Mouse (Mus musculus): ENCODE data around the gene Wdr89.

Gene Wdr89

DNA sequence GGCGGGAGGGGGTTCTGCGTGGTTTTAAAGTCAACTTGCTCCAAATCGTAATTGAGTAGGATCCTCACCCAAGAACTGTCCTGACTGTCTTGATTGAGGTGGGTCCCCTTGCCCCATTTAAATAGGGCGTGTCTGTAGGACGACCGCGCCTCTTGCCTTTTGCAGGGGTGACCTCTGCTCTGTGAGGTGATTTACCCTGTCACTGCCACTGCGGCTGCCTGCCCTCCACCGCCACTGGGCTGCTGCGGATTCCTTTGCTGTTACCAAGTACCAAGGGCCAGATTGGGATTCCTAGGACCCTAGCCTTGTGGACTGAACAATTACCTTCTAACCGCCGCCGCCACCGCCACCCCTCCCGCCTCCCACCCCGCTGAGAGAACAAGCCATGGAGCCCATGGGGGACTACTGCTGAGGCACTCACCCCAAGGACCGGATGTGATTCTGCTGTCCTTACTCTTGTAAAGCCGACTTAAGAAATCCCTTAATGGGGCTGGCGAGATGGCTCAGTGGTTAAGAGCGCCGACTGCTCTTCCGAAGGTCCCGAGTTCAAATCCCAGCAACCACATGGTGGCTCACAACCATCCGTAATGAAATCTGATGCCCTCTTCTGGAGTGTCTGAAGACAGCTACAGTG is 53.1 kb downstream of the Wdr89 start:
- DNase-seq (ENCODE audit: low read depth, low spot score) = no peak

DNA sequence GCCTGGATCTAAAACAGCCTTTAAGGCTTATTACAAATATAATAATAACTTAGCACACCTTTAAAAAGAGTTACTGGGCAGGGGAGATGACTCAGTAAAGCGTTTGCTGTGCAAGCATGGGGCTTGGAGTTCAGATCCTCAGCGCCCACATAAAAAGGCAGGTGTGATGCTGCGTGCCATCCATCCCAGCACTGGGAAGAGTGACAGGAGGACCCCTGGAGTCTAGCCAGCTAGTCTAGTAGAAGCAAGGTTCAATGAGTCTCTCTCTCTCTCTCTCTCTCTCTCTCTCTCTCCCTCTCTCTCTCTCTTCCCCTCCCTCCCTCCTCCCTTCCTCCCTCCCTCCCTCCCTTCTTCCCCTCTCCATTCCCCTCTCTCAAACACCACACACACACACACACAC is 53.8 kb downstream of the Wdr89 start:
- no peak for DNase-seq (ENCODE audit: low read depth, low spot score)

GRCm38 (mm10) chr12:75612711-75613110 is 56.6 kb downstream of the Wdr89 start:
- no peak for DNase-seq (ENCODE audit: low read depth, low spot score)

DNA sequence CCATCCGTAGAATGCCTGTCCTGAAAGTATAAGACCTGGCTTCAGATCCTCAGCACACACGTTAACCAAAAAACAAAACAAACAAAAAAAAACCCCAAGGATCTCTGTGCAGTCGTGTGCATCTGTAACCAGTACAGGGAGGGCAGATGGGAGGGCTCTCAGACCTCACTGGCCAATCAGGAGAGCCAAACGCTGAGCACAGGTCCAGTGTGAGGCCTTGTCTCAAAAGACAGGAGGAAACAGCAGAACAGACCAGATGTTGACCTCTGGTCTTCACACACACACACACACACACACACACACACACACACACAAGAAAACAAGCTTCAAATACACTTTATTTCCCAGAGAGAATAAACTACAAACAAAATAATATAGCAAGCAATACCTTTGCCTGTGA is 69.8 kb downstream of the Wdr89 start:
- DNase-seq (ENCODE audit: low read depth, low spot score) = peak; percentile 65

GRCm38 (mm10) chr12:75598988-75599387 is 70.3 kb downstream of the Wdr89 start:
- DNase-seq (ENCODE audit: low read depth, low spot score) = no peak

DNA sequence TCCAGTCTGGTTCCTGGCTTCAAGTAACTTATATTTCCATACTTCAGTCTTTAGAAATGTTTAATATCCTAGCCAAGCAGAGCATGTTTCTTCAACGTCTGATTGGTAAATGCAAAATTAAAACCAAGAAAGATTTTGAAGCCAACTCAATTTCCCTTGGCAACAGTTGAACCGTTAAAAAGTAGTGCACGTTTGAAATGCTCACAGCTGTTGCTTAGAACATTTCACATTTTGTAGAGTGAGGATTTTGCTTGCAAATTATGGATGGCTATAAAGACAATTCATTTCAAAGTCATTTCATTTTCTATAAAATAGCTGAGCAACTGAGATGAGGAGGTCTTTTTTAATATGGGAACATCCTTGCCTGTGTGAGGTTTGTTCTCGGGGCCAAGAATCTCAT is 71.6 kb downstream of the Wdr89 start:
- DNase-seq (ENCODE audit: low read depth, low spot score) = no peak

- DNase-seq (ENCODE audit: low read depth, low spot score) = peak; percentile 97
Observed at GRCm38 (mm10) chr12:75596154-75597002, 73.0 kb downstream of the Wdr89 start, which contains the start of gene Ppp2r5e. TSS of gene Ppp2r5e (minus strand) at chr12:75596245.

DNA sequence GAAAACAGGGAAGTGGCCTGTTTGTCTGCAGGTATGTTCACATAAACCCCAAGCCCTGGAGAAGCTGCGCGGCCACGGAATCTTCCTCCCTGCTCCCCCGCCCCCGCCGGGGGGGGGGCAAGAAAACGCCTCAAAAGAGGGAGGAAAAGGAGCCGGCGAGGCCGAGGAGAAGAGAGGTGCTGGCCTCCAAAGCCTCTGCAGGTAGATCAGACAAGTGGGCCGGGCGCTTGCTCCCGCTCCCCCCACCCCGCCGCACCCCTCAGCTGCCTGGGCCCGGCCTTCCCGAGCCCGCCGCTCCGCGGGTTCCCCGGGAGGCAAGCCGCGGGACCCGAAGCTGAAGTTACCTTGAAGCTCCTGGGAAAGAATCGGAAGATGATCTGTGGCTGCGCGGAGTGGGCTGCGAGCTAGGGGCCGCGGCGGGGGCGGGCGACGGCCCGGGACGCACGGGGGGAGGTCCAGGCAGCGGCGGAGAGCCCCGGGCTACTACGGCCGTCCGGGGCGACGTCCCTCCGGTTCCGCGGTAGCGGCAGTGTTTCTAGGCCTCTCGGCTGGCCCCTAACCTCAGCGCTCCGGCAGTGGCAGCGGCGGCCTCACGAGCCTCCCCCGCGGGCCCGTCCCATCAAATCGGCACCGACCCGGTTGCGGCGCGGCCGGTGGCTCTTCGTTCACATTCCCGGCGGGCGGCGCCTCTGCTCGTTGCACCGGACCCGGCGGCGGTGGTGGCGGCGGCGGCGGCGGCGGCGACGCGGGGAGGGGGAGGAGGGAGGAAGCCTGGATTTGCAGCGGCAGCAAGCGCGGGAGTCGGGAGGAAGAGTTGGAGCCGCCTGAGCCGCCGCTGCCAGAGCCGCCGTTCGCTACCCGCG is 73.8 kb downstream of the Wdr89 start:
- peak; percentile 33 for DNase-seq (ENCODE audit: low read depth, low spot score)

GRCm38 (mm10) chr12:75594404-75594803 is 74.9 kb downstream of the Wdr89 start:
- DNase-seq (ENCODE audit: low read depth, low spot score) = no peak

DNA sequence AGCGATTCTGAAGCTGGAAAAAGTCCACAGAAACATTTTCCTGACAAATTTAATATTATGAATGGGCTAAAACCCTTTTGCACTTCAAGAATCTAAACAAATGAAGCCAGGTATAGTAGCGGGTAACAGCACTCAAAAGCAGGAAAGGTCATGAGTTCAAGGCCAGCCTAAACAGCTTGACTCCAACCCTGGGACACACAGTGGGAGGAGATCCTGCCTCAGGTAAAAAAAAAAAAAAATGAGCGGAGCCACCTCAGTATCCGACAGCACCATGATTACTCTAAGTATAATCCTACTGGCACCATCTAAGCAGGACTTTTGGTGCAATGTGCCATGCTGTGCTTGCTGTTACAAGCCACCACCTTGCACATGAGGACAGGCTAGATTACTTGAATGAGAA is 75.5 kb downstream of the Wdr89 start:
- no peak for DNase-seq (ENCODE audit: low read depth, low spot score)

DNA sequence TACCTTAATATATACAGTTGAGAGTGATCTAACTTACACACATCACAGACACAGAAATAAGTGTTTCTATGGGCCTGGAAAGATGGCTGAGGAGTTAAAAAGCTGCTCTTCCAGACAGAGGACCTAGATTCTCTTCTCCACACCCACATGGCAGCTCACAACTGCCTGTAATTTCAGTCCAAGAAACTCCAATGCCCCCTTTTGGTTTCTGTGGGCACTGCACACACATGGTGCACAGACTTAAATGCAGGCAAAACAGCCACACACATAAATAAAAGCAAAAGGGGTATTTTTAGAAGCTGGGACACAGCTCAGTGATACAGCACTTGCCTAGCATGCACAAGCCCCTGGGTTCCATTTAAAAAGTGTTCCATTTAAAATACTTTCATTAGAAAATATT is 81.8 kb downstream of the Wdr89 start:
- DNase-seq (ENCODE audit: low read depth, low spot score) = peak; percentile 25

- DNase-seq (ENCODE audit: low read depth, low spot score) = no peak
Observed at GRCm38 (mm10) chr12:75583776-75584175, 85.6 kb downstream of the Wdr89 start.

Data from 3T3-L1 (cell line).